Mouse (Mus musculus) limb, embryonic 14.5 days (tissue): ENCODE results near the gene Nek2. TPM values are rescaled to one million over a fixed set of nuclear protein-coding genes. Genes with fewer than 3 reads are reported as not detected.

ENCODE experiments used
- ATAC-seq: fragments of 200-750 bp; cut with Nextera tagmentation; 2 replicates; pipeline ENCODE4 v1.8.0; 2017; ENCODE audit warnings: low read depth, moderate number of reproducible peaks, moderate TSS enrichment; ENCODE audit not compliant: low FRiP score
- DNase-seq: peaks from one replicate; pipeline ENCODE4 v3.0.0-alpha.2; 2015; ENCODE audit warnings: low spot score
- H3K27ac ChIP-seq: fragments of 300-500 bp; sonication (generic); replicated peaks from 2 replicates; pipeline ENCODE4 v1.5.1; 2014; ENCODE audit warnings: low read depth, mild to moderate bottlenecking, low read length, moderate library complexity, mixed read lengths
- H3K27me3 ChIP-seq: fragments of 300-500 bp; sonication (generic); 2 replicates; pipeline ENCODE4 v1.6.1; 2014; ENCODE audit warnings: low read length, mixed read lengths; ENCODE audit not compliant: control insufficient read depth, insufficient read depth
- H3K36me3 ChIP-seq: fragments of 300-500 bp; sonication (generic); 2 replicates; pipeline ENCODE4 v1.6.1; 2014; ENCODE audit warnings: mild to moderate bottlenecking, low read length, moderate library complexity, mixed read lengths; ENCODE audit not compliant: control insufficient read depth, insufficient read depth
- H3K4me1 ChIP-seq: fragments of 300-500 bp; sonication (generic); 2 replicates; pipeline ENCODE4 v1.6.1; 2014; ENCODE audit warnings: antibody characterized with exemption, low read length, mixed read lengths; ENCODE audit not compliant: control insufficient read depth, insufficient read depth
- H3K4me2 ChIP-seq: fragments of 300-500 bp; sonication (generic); replicated peaks from 2 replicates; pipeline ENCODE4 v1.6.1; 2014; ENCODE audit warnings: low read depth, mild to moderate bottlenecking, low read length, moderate library complexity; ENCODE audit not compliant: severe bottlenecking
- H3K4me3 ChIP-seq: fragments of 300-500 bp; sonication (generic); replicated peaks from 2 replicates; pipeline ENCODE4 v1.5.1; 2014; ENCODE audit warnings: low read length
- H3K9ac ChIP-seq: fragments of 300-500 bp; sonication (generic); 2 replicates; pipeline ENCODE4 v1.6.1; 2014; ENCODE audit warnings: mild to moderate bottlenecking, low read depth, low read length, moderate library complexity; ENCODE audit not compliant: severe bottlenecking
- H3K9me3 ChIP-seq: fragments of 300-500 bp; sonication (generic); 2 replicates; pipeline ENCODE4 v1.6.1; 2016; ENCODE audit warnings: low read length; ENCODE audit not compliant: control insufficient read depth
- POLR2A ChIP-seq: fragments of 200-500 bp; IDR thresholded peaks from 2 replicates; pipeline ENCODE4 v1.8.0; 2012; ENCODE audit warnings: inconsistent platforms, mild to moderate bottlenecking, moderate library complexity, borderline replicate concordance; ENCODE audit not compliant: insufficient read depth, insufficient read length; ENCODE audit errors: extremely low read depth
- WGBS: fragments of 180-500 bp; shearing (Covaris S2); extraction: QIAGEN DNeasy Blood & Tissue Kit; methylation state at CpG from one replicate; pipeline ENCODE4 v1.1.7; 2014; 5-methylcytosine and 5-hydroxymethylcytosine counted together
- polyA plus RNA-seq, 2 experiments: library from polyadenylated mRNA; depleted of rRNA in 1 of 2; stranded (reverse) in 1 of 2; unstranded in 1 of 2; fragments of >200 nt; fragmentation: Nextera tagmentation in 1 of 2; extraction: Ambion mirVana in 1 of 2; gene quantifications; 2 replicates each; pipeline versions ENCODE4 v1.2.1 to v1.2.3; 2012 to 2014

Nek2 gene
- polyA plus RNA-seq, 2 experiments = 12.8 to 25.8 TPM

- no peak for DNase-seq
- Histone ChIP-seq H3K36me3 (no peaks in the 10 kb centered on the region), H3K4me1 (no peaks in the 10 kb centered on the region), H3K9ac (no peak overlapping the region), H3K4me2 (no peak overlapping the region), H3K9me3 (no peaks in the 10 kb centered on the region), H3K4me3 (no peak overlapping the region), H3K27ac (no peak overlapping the region), H3K27me3 (no peaks in the 10 kb centered on the region)
- TF ChIP-seq POLR2A = no peak
- ATAC-seq = no peak
Observed at GRCm38 (mm10) chr1:191858136-191858535, 36.9 kb downstream of the Nek2 start.

GRCm38 (mm10) chr1:191859847-191860246 is 38.6 kb downstream of the Nek2 start:
- no peak overlapping the region for H3K4me3 ChIP-seq
- TF ChIP-seq POLR2A = no peak
- WGBS = 71% methylated on average over 3 of the region's 3 CpGs
- no peak overlapping the region for H3K27ac ChIP-seq
- no peaks in the 10 kb centered on the region for H3K9me3 ChIP-seq
- no peaks in the 10 kb centered on the region for H3K36me3 ChIP-seq
- DNase-seq (no peak), ATAC-seq (no peak)
- no peaks in the 10 kb centered on the region for H3K27me3 ChIP-seq
- no peaks in the 10 kb centered on the region for H3K4me1 ChIP-seq
- H3K9ac ChIP-seq = no peak overlapping the region
- H3K4me2 ChIP-seq = no peak overlapping the region

GRCm38 (mm10) chr1:191861247-191861646 is 40.0 kb downstream of the Nek2 start:
- no peak overlapping the region for H3K9ac ChIP-seq
- DNase-seq = no peak
- H3K27me3 ChIP-seq = no peaks in the 10 kb centered on the region
- H3K27ac ChIP-seq = no peak overlapping the region
- 83% methylated on average over 5 of the region's 5 CpGs for WGBS
- H3K9me3 ChIP-seq = no peaks in the 10 kb centered on the region
- H3K4me3 ChIP-seq = no peak overlapping the region
- H3K4me1 ChIP-seq = no peaks in the 10 kb centered on the region
- no peak for TF ChIP-seq POLR2A
- ATAC-seq = no peak
- no peak overlapping the region for H3K4me2 ChIP-seq
- no peaks in the 10 kb centered on the region for H3K36me3 ChIP-seq

- H3K4me1 ChIP-seq = no peaks in the 10 kb centered on the region
- H3K4me2 ChIP-seq = no peak overlapping the region
- DNase-seq (no peak), ATAC-seq (no peak)
- no peak overlapping the region for H3K4me3 ChIP-seq
- H3K36me3 ChIP-seq = no peaks in the 10 kb centered on the region
- H3K9me3 ChIP-seq = no peaks in the 10 kb centered on the region
- H3K27me3 ChIP-seq = no peaks in the 10 kb centered on the region
- TF ChIP-seq POLR2A = no peak
- H3K9ac ChIP-seq = no peak overlapping the region
- WGBS = 82% methylated on average over 4 of the region's 4 CpGs
- no peak overlapping the region for H3K27ac ChIP-seq
Observed at GRCm38 (mm10) chr1:191863833-191864550, 42.7 kb downstream of the Nek2 start.

- DNase-seq (no peak), ATAC-seq (no peak)
- no peaks in the 10 kb centered on the region for H3K4me1 ChIP-seq
- no peak overlapping the region for H3K4me3 ChIP-seq
- H3K36me3 ChIP-seq = no peaks in the 10 kb centered on the region
- 85% methylated on average over 8 of the region's 8 CpGs for WGBS
- no peaks in the 10 kb centered on the region for H3K9me3 ChIP-seq
- no peak overlapping the region for H3K9ac ChIP-seq
- no peak overlapping the region for H3K4me2 ChIP-seq
- TF ChIP-seq POLR2A = no peak
- no peaks in the 10 kb centered on the region for H3K27me3 ChIP-seq
- no peak overlapping the region for H3K27ac ChIP-seq
Observed at GRCm38 (mm10) chr1:191864551-191865027, 43.3 kb downstream of the Nek2 start.
